Mouse (Mus musculus) spleen, postnatal 4 days (tissue): ENCODE measurements around the gene Zfp866.

ENCODE experiments used
- DNase-seq, 2 experiments: peaks; one replicate each; pipeline ENCODE4 v3.0.0; 2022; ENCODE audit warnings: low spot score in 2 of 2

The Zfp866 gene

DNA sequence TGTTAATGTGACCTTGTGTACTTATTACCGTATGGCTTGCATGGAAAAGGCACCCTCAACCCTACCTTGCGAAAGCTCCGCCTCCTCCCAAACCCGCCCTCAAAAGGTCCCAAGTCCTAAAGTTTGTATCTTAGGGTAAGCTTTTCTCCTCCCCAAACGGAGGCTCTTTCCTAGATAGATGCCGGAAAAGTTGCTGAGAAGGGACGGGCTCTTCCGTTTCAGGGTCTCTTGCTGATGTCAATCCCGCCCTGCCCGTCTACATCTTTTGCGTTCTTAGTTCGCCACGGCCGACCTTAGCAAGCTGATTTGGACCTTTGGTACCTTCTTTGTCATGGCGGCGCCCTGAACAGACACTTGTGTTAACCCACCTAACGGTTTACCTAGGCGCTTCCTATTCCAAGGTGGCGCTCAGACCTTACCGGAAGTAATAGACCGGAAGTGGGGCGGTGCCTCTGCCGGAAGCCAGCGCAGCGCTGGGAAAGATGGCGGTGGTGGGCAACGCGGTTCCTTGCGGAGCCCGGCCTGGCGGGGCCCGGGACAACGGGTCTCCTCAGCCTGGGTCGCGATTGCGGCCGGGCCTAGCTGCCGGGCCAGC lies at the start of gene Zfp866, which contains the start of gene Atp13a1:
Gene Zfp866, minus strand, starts transcription at position 406 of the 595 bp plus-strand sequence.
Gene Atp13a1, plus strand, starts transcription at position 391 of the 595 bp plus-strand sequence.
- peak; percentile 88 to 94 for DNase-seq

DNA sequence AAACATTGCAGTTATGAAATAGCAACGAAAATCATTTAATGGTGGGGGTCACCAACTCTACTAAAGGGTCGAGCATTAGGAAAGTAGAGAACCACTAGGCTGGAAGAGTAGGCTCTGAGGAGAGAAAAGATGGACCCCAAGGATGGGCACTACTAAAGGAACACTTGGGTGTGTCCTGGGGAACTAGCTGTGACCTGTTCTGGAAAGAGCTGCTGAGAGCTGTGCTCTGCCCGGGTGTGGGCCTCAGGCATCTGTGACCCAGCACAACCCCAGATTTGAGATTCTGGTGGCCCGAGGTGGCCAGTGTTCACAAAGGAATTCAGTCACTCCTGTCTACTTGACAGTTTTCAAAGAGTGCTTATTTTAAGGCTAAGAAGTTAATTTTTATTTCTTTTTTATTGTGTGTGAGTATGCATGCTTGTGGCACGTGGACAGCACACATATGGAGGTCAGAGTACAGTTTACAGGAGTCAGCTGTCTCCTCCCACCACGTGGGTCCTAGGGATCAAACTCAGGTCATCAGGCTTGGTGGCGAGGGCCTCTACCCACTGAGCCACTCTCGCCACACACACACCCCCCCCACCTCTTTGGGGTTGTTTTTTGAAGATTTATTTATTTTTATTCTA lies 46.2 kb upstream of the Zfp866 start:
- no peak for DNase-seq

GRCm38 (mm10) chr8:69832298-69832853 lies 41.4 kb upstream of the Zfp866 start, which contains the start of gene Pbx4:
Gene Pbx4, plus strand, starts transcription at chr8:69832491.
- peak; percentile 83 to 90 for DNase-seq

GRCm38 (mm10) chr8:69826371-69826770 lies 35.4 kb upstream of the Zfp866 start:
- DNase-seq = no peak

- peak; percentile 51 to 77 for DNase-seq
Observed at GRCm38 (mm10) chr8:69822386-69823191, 31.6 kb upstream of the Zfp866 start, which contains the start of gene Lpar2. Gene Lpar2, plus strand, starts transcription at chr8:69822429.

DNA sequence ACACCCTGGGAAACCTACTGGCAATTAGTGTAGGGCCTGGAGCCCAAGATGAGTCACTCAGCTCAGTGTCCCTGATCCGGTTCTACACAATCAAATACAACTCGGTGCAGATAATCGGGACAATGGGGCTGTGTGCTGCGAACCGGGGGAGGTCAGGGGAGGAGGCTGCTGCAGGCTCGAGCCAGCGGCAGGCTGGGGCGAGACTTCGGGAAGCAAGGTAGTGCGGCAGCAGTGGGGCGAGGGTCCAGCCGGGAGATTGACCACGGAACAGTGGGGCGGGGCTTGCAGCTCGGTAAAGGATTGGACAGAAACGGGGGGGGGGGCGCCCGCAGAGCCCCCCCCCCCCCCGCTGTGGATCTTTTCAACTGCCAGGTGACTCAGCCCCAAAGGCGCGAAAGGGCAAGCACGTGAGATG lies 31.0 kb upstream of the Zfp866 start:
- DNase-seq = no peak

- no peak for DNase-seq
Observed at GRCm38 (mm10) chr8:69820466-69820865, 29.5 kb upstream of the Zfp866 start.

- no peak for DNase-seq
Observed at GRCm38 (mm10) chr8:69815396-69815795, 24.4 kb upstream of the Zfp866 start.

- DNase-seq = no peak
Observed at GRCm38 (mm10) chr8:69814881-69815280, 23.9 kb upstream of the Zfp866 start.

DNA sequence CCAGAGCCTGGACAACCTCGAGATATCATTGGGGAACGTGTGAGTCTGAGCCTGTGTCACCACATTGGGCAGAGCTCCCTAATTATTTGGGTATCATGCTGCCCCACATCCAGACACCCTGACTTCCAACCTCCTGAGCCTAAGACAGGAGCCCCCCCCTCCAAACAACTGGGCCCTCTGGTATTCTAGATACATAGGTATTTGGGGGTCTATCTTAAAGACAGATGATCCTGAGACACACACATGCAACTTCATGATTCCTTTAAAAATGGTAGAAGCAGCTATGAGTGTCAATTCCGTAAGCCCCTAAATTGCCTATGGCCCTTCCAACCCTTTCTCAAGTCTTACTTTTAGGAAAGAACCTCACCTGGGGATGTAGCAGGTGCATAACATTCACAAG lies 18.8 kb upstream of the Zfp866 start:
- DNase-seq = no peak

GRCm38 (mm10) chr8:69808864-69809403 lies 18.0 kb upstream of the Zfp866 start:
- peak; percentile 58 to 80 for DNase-seq

- peak; percentile 88 to 94 for DNase-seq
Observed at GRCm38 (mm10) chr8:69808094-69808863, 17.3 kb upstream of the Zfp866 start, which contains the start of gene Gmip. Gene Gmip, plus strand, starts transcription at chr8:69808679.

- no peak for DNase-seq
Observed at GRCm38 (mm10) chr8:69807236-69807635, 16.3 kb upstream of the Zfp866 start.

DNA sequence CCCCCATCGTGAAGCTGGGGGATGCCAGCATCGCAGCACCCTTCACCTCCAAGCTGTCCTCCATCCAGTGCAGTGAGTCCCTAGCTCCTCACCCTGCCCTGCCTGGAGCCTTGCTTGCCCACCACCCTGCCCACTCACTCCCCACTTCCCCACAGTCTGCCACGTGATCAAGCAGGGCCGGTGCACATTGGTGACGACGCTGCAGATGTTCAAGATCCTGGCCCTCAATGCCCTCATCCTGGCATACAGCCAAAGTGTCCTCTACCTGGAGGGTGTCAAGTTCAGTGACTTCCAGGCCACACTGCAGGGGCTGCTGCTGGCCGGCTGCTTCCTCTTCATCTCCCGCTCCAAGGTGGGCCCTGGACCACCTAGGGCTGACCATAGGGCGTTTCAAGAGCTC lies 14.5 kb upstream of the Zfp866 start:
- DNase-seq = no peak

GRCm38 (mm10) chr8:69805086-69805485 lies 14.1 kb upstream of the Zfp866 start:
- DNase-seq = peak; percentile 9 to 60

DNA sequence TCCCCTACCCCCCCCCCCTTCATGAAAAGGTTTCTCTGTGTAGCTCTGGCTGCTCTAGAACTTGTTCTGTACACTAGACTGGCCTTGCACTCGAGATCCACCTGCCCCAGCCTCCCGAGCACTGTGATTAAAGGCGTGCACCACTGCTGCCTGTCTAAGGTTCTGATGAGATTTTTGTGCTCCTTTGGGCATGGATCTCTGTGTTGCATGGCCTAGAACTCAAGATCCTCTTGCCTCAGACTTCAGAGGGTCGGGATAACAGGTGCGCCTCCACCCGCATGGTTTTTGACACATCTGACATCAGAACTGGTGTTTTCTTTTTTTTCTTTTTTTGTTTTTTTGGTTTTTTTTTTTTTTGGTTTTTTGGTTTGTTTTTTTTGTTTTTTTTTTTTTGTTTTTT lies 13.6 kb upstream of the Zfp866 start:
- peak; percentile 3 to 51 for DNase-seq

- peak; percentile 13 to 60 for DNase-seq
Observed at GRCm38 (mm10) chr8:69803366-69803765, 12.4 kb upstream of the Zfp866 start.

GRCm38 (mm10) chr8:69802216-69802615 lies 11.2 kb upstream of the Zfp866 start:
- peak in 1 of 2 experiments; percentile 4 for DNase-seq

DNA sequence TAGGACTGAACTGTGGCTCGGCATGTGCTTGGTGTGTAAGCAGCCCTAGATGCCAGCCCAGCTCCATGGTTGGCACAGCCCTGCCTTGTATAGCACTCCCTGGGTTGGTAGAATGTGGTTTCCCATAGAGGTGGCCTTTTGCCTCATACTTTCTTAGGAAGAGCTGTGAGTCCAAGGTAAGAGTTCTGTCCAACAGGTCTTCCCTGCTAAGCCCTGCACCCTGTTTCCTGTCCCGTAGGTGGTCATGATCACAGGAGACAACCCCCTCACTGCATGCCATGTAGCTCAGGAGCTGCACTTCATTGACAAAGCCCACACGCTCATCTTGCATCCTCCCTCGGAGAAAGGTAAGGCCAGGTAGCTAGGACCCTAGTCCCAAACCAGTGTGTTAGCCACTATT lies 10.8 kb upstream of the Zfp866 start:
- DNase-seq = peak; percentile 5 to 50

DNA sequence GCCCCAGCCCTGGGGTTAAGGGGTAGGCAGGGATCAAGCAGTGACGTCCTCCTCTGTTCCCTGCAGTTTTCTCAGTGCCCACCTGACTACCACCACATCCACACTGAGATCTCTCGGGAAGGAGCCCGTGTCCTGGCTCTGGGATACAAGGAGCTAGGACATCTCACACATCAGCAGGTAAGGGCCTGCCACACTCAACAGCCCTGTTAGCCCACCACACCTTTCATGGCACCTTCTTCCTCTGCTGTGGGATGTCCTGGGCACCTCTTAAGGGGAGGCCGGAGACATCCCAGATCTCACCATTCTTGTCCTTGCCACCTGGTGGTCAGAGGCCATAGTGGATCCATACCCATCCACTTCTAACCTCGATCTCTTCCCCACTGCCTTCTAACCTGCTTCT lies 9.0 kb upstream of the Zfp866 start:
- DNase-seq = peak; percentile 10 to 50

- DNase-seq = peak; percentile 12 to 59
Observed at GRCm38 (mm10) chr8:69799261-69799660, 8.3 kb upstream of the Zfp866 start.
